Mouse (Mus musculus) hindbrain, embryonic 14.5 days (tissue): Measurements from ENCODE around the gene Elavl2. TPM values are rescaled to one million over a fixed set of nuclear protein-coding genes. Genes with fewer than 3 reads are reported as not detected.

Experiments used
- ATAC-seq: fragments of 200-750 bp; cut with Nextera tagmentation; 2 replicates; pipeline ENCODE4 v1.8.0; 2017; ENCODE audit warnings: moderate number of reproducible peaks, mild to moderate bottlenecking, moderate TSS enrichment, moderate library complexity; ENCODE audit not compliant: low FRiP score
- DNase-seq: peaks from one replicate; pipeline ENCODE4 v3.0.0-alpha.2; 2015; ENCODE audit warnings: low spot score
- H3K27ac ChIP-seq: fragments of 300-500 bp; sonication (generic); 2 replicates; pipeline ENCODE4 v1.5.1; 2014; ENCODE audit warnings: mild to moderate bottlenecking, moderate library complexity
- H3K27me3 ChIP-seq: fragments of 300-500 bp; sonication (generic); 2 replicates; pipeline ENCODE4 v1.6.1; 2014; ENCODE audit warnings: mild to moderate bottlenecking, low read length, mixed read lengths; ENCODE audit not compliant: control insufficient read depth, insufficient read depth
- H3K36me3 ChIP-seq: fragments of 300-500 bp; sonication (generic); replicated peaks from 2 replicates; pipeline ENCODE4 v1.6.1; 2014; ENCODE audit not compliant: control insufficient read depth, insufficient read depth
- H3K4me1 ChIP-seq: fragments of 300-500 bp; sonication (generic); replicated peaks from 2 replicates; pipeline ENCODE4 v1.6.1; 2014; ENCODE audit warnings: antibody characterized with exemption, low read length, mixed read lengths; ENCODE audit not compliant: control insufficient read depth, insufficient read depth
- H3K4me2 ChIP-seq: fragments of 300-500 bp; sonication (generic); replicated peaks from 2 replicates; pipeline ENCODE4 v1.6.1; 2014; ENCODE audit warnings: mild to moderate bottlenecking, moderate library complexity
- H3K4me3 ChIP-seq: fragments of 300-500 bp; sonication (generic); replicated peaks from 2 replicates; pipeline ENCODE4 v1.5.1; 2014; ENCODE audit warnings: mild to moderate bottlenecking, low read length
- H3K9ac ChIP-seq: fragments of 300-500 bp; sonication (generic); 2 replicates; pipeline ENCODE4 v1.6.1; 2014
- H3K9me3 ChIP-seq: fragments of 300-500 bp; sonication (generic); 2 replicates; pipeline ENCODE4 v1.6.1; 2016; ENCODE audit warnings: low read length; ENCODE audit not compliant: control insufficient read depth
- WGBS: fragments of 180-500 bp; shearing (Covaris S2); extraction: QIAGEN DNeasy Blood & Tissue Kit; methylation state at CpG from one replicate; pipeline ENCODE4 v1.1.7; 2014; 5-methylcytosine and 5-hydroxymethylcytosine counted together
- polyA plus RNA-seq: library from polyadenylated mRNA; unstranded; fragments of >200 nt; fragmentation: Nextera tagmentation; extraction: Ambion mirVana; gene quantifications from 2 replicates; pipeline ENCODE4 v1.2.1, GENCODE M21; 2014

The Elavl2 gene
- polyA plus RNA-seq, 1 experiment from 2014 or later: 172 TPM

DNA sequence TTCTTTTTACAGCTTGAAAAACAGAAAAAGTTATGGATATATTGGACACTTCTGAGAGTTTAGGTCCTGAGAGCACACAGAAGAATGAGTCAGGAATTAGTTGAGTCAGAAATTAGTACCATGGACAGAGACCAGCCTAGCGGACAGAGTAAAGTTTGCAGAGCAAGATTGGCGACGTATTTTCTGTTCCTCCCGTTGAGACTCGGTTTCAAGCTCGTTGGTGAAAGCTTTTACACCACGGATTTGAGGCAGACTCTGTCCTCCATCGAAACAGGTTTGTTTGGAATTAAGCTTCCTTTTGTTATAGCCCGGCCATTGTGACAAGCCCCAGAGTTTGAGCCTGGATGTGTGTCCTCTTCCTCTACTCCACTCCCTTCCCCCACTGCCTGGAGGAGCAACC is 21.0 kb downstream of the Elavl2 start:
- ATAC-seq (no peak), DNase-seq (peak; percentile 58)
- H3K36me3 ChIP-seq: no peaks in the 10 kb centered on the region
- H3K9ac ChIP-seq: peak overlapping the region; percentile 63; the same call in 1 of the 2 replicates
- no peak overlapping the region for H3K4me3 ChIP-seq
- no peaks in the 10 kb centered on the region for H3K9me3 ChIP-seq
- peaks cover 20% of the 10 kb centered on the region; the same call in 1 of the 2 replicates for H3K4me1 ChIP-seq
- H3K4me2 ChIP-seq: peak overlapping the region; percentile 69
- WGBS: 3% methylated on average over 9 of the region's 9 CpGs
- H3K27ac ChIP-seq: no peak overlapping the region
- no peaks in the 10 kb centered on the region for H3K27me3 ChIP-seq

DNA sequence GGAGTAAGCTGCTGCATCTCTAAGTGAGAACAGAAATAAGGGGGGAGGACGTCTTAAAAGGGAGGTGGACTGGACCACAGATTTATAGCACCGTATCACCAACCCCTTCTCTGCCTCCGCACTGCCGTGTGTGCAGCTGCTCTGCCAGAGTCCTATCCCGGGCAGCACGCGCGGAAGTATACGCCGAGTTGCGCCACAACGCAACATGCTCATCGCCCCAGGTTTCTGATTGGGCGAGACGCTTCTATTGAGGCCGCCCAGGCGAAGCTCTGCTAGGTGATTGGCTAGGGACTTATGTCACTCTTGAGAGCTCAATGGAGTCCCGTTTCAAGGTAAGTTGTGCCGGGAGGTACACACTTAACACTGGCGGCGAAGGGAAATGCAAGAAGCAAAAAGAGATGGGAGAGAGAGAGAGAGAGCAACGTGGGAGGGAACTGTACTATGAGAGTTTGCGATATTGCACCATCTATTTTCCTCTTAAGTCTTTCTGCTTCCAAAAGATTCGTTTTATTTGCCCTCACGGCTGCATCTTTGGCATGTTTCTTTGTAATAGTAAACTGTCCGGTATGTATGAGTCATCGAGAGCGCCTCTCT is 24.2 kb downstream of the Elavl2 start:
- H3K27ac ChIP-seq: peak overlapping the region; percentile 86
- no peaks in the 10 kb centered on the region for H3K9me3 ChIP-seq
- peak overlapping the region; percentile 87 for H3K4me3 ChIP-seq
- peaks cover 16% of the 10 kb centered on the region; the same call in 1 of the 2 replicates for H3K4me1 ChIP-seq
- H3K9ac ChIP-seq: peak overlapping the region; percentile 82
- H3K36me3 ChIP-seq: no peaks in the 10 kb centered on the region
- peak; percentile 97 for DNase-seq
- peak; percentile 95 for ATAC-seq
- under 1% methylated on average over 28 of the region's 28 CpGs for WGBS
- peak overlapping the region; percentile 92 for H3K4me2 ChIP-seq
- H3K27me3 ChIP-seq: no peaks in the 10 kb centered on the region

DNA sequence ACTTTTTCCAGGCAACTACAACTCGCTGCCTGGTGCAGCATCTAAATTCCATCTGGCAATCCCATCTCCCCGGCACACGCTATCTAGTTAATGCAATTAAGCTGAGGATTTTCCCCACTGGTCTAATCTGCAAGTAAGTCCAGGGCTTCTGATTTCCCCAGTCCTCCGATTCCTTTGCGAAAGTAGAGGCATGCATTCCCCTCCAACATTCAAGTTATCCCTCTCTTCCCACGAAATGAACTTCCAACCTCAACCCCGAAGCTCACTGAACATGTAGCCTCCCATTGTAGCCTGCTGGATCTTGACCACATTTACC is 25.3 kb downstream of the Elavl2 start:
- ATAC-seq: no peak

DNA sequence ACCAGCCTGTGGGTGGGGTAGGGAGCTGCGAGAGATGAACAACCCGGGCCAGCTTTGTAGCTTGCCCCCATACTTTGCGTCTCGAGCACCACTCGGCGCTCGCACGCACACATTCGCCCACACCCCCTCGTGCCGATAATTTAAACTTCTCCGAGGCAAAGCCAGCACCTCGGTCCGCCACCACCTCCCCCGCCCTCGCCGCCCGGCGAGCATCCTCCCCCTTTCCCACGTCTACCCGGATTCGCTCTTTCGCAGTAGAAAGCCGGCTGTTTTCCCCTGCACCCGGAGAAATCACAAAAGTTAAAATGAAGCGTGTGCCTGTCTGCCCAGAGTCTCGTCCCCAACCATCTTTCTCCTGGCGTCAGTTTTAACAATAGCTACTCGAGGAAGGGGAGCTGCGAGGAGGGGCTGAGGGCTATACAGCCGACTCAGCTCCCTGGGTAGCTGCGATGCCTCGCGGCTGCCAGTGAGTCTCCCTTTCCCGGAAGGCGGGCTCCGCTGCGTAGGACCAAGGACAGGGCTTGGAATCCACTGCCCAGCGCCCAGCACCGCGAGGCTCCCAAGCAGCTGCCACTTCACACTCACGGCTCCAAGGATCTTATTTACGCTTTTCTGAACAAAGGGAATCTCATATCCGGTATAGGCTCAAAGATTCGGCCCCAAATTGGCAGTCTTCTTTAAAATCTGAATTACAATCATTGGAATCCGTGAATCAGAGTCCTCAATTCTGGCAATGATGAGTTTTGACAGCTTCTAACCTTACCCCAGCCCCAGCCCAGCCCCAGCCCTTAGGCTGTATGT is 25.8 kb downstream of the Elavl2 start:
- Histone ChIP-seq H3K4me3 (peak overlapping the region; percentile 87), H3K36me3 (no peaks in the 10 kb centered on the region), H3K4me2 (peak overlapping the region; percentile 92), H3K27me3 (no peaks in the 10 kb centered on the region), H3K27ac (peak overlapping the region; percentile 86), H3K9ac (peak overlapping the region; percentile 82), H3K4me1 (peaks cover 4% of the 10 kb centered on the region; the same call in 1 of the 2 replicates), H3K9me3 (no peaks in the 10 kb centered on the region)
- ATAC-seq (peak; percentile 9; the same call in 1 of the 2 replicates), DNase-seq (peak; percentile 65)
- under 1% methylated on average over 45 of the region's 46 CpGs for WGBS

More for the DNA sequence above, 25.3 kb downstream of the Elavl2 start:
- Histone ChIP-seq H3K4me2 (peak overlapping the region; percentile 92), H3K27ac (peak overlapping the region; percentile 86), H3K36me3 (no peaks in the 10 kb centered on the region), H3K4me1 (peaks cover 10% of the 10 kb centered on the region; the same call in 1 of the 2 replicates), H3K4me3 (peak overlapping the region; percentile 87), H3K9ac (peak overlapping the region; percentile 82), H3K27me3 (no peaks in the 10 kb centered on the region), H3K9me3 (no peaks in the 10 kb centered on the region)
- WGBS: under 1% methylated on average over 7 of the region's 7 CpGs
- DNase-seq: peak; percentile 55

DNA sequence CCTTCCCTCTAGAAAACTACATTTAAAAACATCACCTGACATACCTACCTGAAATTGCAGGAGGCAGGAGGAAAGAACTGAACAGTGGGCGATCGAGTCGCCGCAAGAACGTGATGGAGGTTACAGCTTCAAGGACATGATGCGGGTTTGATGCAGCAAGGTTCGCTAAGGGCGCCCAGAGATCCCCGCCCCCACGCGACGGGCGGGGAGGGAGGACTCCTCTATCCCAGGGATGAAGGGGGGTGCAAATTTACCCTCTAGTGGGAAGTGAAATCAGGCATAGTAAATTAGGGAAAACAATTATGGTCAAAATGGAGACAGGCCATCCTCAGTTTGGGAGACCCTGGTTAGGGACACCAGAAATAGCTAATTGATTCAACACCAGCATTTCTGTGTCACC is 27.7 kb downstream of the Elavl2 start:
- Histone ChIP-seq H3K36me3 (no peaks in the 10 kb centered on the region), H3K4me1 (peaks cover 9% of the 10 kb centered on the region; the same call in 1 of the 2 replicates), H3K9me3 (no peaks in the 10 kb centered on the region), H3K4me3 (peak overlapping the region; percentile 87), H3K27me3 (no peaks in the 10 kb centered on the region), H3K4me2 (peak overlapping the region; percentile 92), H3K9ac (peak overlapping the region; percentile 82), H3K27ac (peak overlapping the region; percentile 86)
- no peak for ATAC-seq
- 8% methylated on average over 13 of the region's 13 CpGs for WGBS
- no peak for DNase-seq

DNA sequence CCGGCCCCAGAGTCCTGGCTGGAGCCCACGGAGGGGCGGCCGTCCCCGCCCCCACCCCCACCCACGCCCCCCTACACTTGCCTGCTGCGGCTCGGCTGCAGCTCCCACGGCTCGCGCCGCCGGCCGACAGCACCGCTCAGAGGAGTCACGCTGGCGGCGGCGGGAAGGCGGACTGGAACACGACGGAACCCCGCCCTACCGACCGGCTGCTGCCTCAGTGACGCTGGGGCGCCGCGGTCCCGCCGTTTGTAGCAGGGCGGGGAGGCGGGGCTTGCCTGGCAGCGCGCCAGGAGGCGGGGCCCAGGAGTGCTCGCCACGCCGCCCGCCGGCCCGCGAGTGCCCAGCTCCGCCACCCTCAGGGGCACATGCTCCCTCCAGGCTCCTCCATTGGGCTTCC is 28.8 kb downstream of the Elavl2 start:
- Histone ChIP-seq H3K9me3 (no peaks in the 10 kb centered on the region), H3K4me2 (peak overlapping the region; percentile 92), H3K36me3 (0 out of 2 replicates have a peak, but pooled peaks cover 2% of the 10 kb centered on the region), H3K27ac (peak overlapping the region; percentile 86), H3K4me3 (peak overlapping the region; percentile 87), H3K4me1 (peaks cover 9% of the 10 kb centered on the region; the same call in 1 of the 2 replicates), H3K9ac (peak overlapping the region; percentile 82), H3K27me3 (no peaks in the 10 kb centered on the region)
- DNase-seq: peak; percentile 86
- WGBS: under 1% methylated on average over 38 of the region's 44 CpGs
- peak; percentile 73 for ATAC-seq

DNA sequence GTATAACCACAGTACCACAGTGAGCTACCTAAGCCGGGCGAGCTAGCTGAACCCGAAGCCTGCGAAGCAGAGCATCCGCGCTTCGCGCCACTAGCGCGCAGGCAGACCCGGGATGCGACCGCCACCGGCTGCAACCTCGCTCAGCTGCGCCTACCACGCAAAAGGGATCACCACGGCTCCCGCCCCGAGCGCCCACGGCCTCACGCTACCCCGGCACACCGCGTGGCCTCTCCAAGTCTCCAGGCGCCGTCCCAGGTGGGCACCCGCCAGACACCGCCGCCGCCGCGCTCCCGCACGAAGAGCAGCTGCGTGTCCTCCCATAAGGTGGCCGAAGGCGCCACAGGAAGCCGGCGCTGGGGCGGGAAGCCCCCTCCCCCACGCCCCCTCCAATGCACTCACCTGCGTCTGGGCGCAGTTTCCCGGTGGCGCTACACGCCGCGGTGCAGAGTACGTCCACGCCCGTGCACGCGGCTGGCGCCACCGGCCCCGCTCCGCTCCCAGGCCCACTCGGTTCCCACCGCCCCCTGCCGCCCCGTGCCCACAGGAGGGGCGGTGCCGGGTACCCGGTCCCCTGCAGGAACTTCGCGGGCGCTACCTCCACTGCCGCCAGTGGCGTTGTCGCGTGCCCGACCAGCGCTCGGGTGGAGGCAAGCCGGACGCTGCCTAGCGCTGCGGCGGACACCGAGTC is 29.3 kb downstream of the Elavl2 start:
- H3K4me2 ChIP-seq: peak overlapping the region; percentile 92
- under 1% methylated on average over 66 of the region's 82 CpGs for WGBS
- H3K27ac ChIP-seq: peak overlapping the region; percentile 86
- peak overlapping the region; percentile 82 for H3K9ac ChIP-seq
- H3K4me1 ChIP-seq: peaks cover 14% of the 10 kb centered on the region; the same call in 1 of the 2 replicates
- no peaks in the 10 kb centered on the region for H3K27me3 ChIP-seq
- no peaks in the 10 kb centered on the region for H3K9me3 ChIP-seq
- DNase-seq: no peak
- 0 out of 2 replicates have a peak, but pooled peaks cover 8% of the 10 kb centered on the region for H3K36me3 ChIP-seq
- H3K4me3 ChIP-seq: peak overlapping the region; percentile 87
- peak; percentile 38 for ATAC-seq

DNA sequence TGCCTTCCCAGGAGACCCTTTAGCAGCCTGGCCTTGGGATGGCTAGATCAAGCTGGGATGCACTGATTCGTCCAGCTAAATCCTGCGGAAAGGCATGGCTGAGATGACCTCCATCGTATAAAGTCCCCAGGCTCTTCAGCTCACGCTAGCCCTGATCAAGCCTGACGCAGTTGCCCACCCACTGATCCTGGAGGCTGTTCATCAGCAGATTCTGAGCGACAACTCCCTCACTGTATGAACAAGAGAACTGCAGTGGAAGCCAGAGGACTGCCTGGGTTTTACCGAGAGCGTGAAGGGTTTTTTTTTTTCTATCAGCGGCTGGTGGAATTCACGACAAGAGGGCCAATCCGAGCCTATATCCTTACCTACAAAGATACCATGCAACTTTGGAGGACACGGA is 35.3 kb downstream of the Elavl2 start:
- 79% methylated on average over 12 of the region's 12 CpGs for WGBS
- Histone ChIP-seq H3K36me3 (peaks cover 19% of the 10 kb centered on the region; the same call in 1 of the 2 replicates), H3K4me2 (no peak overlapping the region), H3K27me3 (no peaks in the 10 kb centered on the region), H3K9me3 (no peaks in the 10 kb centered on the region), H3K4me3 (no peak overlapping the region), H3K4me1 (peaks cover 20% of the 10 kb centered on the region; the same call in 1 of the 2 replicates), H3K27ac (no peak overlapping the region), H3K9ac (no peak overlapping the region)
- no peak for ATAC-seq
- no peak for DNase-seq

- Histone ChIP-seq H3K9ac (no peak overlapping the region), H3K36me3 (peaks cover 19% of the 10 kb centered on the region; the same call in 1 of the 2 replicates), H3K9me3 (no peaks in the 10 kb centered on the region), H3K4me1 (peaks cover 16% of the 10 kb centered on the region; the same call in 1 of the 2 replicates), H3K27me3 (no peaks in the 10 kb centered on the region), H3K27ac (no peak overlapping the region), H3K4me2 (no peak overlapping the region), H3K4me3 (no peak overlapping the region)
- WGBS: 66% methylated on average over 4 of the region's 4 CpGs
- ATAC-seq (no peak), DNase-seq (no peak)
Measured at GRCm38 (mm10) chr4:91363963-91364362, 36.6 kb downstream of the Elavl2 start.
